Mouse (Mus musculus) left cerebral cortex, adult 2 months (tissue): ENCODE measurements at regions not wholly inside any gene's neighbourhood (a gene's known extent, or its start where the extent isn't known, plus 50 kb on each side); places are given as distances from the start of the nearest gene placed in this dataset.

Source experiments
- DNase-seq, 2 experiments: peaks; one replicate each; pipeline ENCODE4 v3.0.0; 2021 to 2022; ENCODE audit warnings: low spot score in 2 of 2, mixed read lengths in 1 of 2; ENCODE audit errors: extremely low spot score in 1 of 2
- H3K27ac ChIP-seq: fragments of 200-600 bp; 2 replicates; pipeline ENCODE4 v1.8.1; 2022
- H3K4me3 ChIP-seq: fragments of 200-600 bp; 2 replicates; pipeline ENCODE4 v1.8.1; 2022
- CTCF ChIP-seq: fragments of 200-600 bp; IDR thresholded peaks from 2 replicates; pipeline ENCODE4 v1.8.1; 2022; ENCODE audit warnings: antibody characterized with exemption, mild to moderate bottlenecking, moderate library complexity
- intact Hi-C: fragments of 180-260 bp; cut with DNase I; formaldehyde crosslinking; loops from one replicate; pipeline ENCODE4 v1.15.1; 2025

GRCm38 (mm10) chr13:119147701-119148100, 280.7 kb upstream of the Paip1 start:
- intact Hi-C loops, result no loop called here
- H3K27ac ChIP-seq, result no peak overlapping the region
- no peak for TF ChIP-seq CTCF
- H3K4me3 ChIP-seq, result no peak overlapping the region
- no peak for DNase-seq

- no peak overlapping the region for H3K4me3 ChIP-seq
- no peak for TF ChIP-seq CTCF
- intact Hi-C loops, result no loop called here
- no peak for DNase-seq
- H3K27ac ChIP-seq, result no peak overlapping the region
These were observed 279.3 kb upstream of the Paip1 start for GRCm38 (mm10) chr13:119149141-119149540.

DNA sequence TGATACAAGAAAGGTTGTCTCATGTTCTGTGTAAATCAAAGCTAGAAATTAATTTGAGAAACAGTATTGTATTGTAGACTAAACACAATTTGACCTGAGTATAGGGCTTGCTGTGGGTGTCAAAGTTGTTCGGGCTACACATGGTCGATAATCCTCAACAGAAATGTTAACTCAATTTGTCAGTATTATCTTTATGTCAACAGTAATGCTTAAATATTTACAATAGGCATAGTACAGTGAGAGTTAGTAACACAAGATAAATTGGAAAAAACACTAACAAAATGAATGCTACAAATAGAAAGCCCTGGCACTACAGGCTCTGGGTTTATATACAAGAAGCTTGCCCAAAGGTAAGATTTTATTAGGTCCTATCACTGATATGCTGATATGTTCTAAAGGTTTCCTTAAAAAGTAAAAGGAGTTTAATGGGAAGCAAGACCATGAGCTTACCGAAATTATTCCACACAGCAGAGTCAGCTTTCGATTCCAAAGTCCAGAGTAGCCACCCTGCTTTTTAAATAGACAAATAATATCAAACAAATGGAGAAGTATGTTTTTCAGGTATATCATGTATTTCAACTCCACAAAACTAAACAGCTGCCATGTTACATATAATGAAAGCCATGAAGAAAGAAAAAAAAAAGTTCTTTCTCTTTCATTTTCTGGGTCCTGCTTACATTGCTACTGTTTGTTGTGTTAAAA, 277.4 kb upstream of the Paip1 start:
- no peak overlapping the region for H3K4me3 ChIP-seq
- H3K27ac ChIP-seq, result no peak overlapping the region
- TF ChIP-seq CTCF, result no peak
- intact Hi-C loops, result no loop called here
- no peak for DNase-seq

GRCm38 (mm10) chr13:119177753-119178152, 250.6 kb upstream of the Paip1 start:
- Histone ChIP-seq H3K4me3 (no peak overlapping the region), H3K27ac (no peak overlapping the region)

DNA sequence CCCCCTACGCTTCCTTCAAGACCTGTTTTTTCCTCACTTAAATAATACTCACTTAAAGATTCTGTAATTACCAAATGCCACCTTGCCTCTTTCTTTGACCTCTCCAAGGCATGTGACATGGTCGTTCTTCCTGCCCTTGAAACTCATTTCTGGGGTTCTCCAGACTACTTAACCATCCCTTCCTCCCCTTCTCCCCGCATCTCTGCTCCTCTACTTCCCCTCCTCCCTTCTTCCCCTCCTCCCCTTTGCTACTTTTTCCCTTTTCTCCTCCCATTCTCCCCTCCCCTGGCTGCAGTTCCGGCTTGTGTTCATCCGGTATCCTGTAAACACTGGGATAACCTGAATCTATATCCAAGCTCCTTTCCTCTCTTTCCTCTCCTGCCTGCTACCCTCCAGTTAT, 250.2 kb upstream of the Paip1 start:
- intact Hi-C loops, result no loop called here
- no peak for TF ChIP-seq CTCF

More at GRCm38 (mm10) chr13:119177753-119178152, 250.6 kb upstream of the Paip1 start:
- intact Hi-C loops, result no loop called here
- no peak for TF ChIP-seq CTCF
- DNase-seq, result no peak

GRCm38 (mm10) chr13:119179157-119179920, 249.1 kb upstream of the Paip1 start:
- TF ChIP-seq CTCF, result no peak
- Histone ChIP-seq H3K4me3 (no peak overlapping the region), H3K27ac (no peak overlapping the region)
- intact Hi-C loops, result no loop called here
- DNase-seq, result no peak

More for the DNA sequence above, 250.2 kb upstream of the Paip1 start:
- H3K27ac ChIP-seq, result no peak overlapping the region
- DNase-seq, result no peak
- no peak overlapping the region for H3K4me3 ChIP-seq

DNA sequence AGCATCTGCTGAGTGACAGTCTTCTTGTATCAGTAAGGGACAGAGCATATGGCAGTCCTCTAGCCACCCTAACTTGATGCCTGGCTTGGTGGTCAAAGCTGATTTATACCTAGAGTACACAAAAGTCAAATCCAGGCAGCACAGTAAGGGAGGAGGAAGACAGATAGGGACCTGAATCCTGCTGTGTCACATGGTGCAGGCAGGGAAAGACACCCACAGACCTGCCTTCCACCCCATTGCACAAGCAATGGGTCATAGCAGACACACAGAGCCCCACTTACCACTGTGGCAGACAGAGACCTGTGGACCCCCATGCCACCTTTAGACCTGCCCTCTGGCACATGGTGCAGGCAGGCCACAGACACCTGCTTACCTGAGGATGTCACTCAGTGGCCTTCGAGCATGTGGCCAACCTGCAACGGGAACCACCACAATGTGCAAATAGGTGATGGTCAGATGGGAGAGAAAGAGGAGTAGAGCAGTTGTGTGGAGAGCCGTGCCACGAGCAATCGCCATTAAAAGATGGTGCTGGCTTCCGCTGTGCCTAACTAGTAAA, 244.0 kb upstream of the Paip1 start:
- Histone ChIP-seq H3K27ac (no peak overlapping the region), H3K4me3 (no peak overlapping the region)
- intact Hi-C loops, result no loop called here
- no peak for TF ChIP-seq CTCF
- no peak for DNase-seq

GRCm38 (mm10) chr13:119185567-119186143, 242.7 kb upstream of the Paip1 start:
- H3K4me3 ChIP-seq, result no peak overlapping the region
- no peak overlapping the region for H3K27ac ChIP-seq
- TF ChIP-seq CTCF, result no peak
- DNase-seq, result no peak
- intact Hi-C loops, result no loop called here

GRCm38 (mm10) chr13:119231556-119231955, 196.8 kb upstream of the Paip1 start:
- TF ChIP-seq CTCF, result no peak
- Histone ChIP-seq H3K27ac (no peak overlapping the region), H3K4me3 (no peak overlapping the region)
- no peak for DNase-seq
- intact Hi-C loops, result no loop called here

GRCm38 (mm10) chr13:119232100-119233029, 196.0 kb upstream of the Paip1 start:
- intact Hi-C loops, result no loop called here

DNA sequence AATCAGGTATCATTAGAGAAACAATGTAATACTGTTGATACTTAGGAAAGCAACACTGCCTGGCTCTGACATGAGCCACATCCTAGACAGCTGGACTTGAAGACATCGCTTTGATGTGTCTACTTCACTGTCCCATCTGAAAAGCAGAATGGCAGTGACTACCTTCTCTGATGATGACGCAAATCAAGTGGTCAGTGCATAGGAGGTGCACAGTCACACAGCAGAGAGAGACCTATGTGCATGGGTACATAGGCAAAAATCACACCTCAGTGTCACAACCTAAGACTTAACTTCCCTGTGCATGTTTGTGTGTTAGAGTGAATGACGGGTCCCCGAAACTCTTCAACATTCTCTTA, 195.4 kb upstream of the Paip1 start:
- Histone ChIP-seq H3K27ac (no peak overlapping the region), H3K4me3 (no peak overlapping the region)
- DNase-seq, result no peak
- intact Hi-C loops, result no loop called here
- no peak for TF ChIP-seq CTCF

More at GRCm38 (mm10) chr13:119232100-119233029, 196.0 kb upstream of the Paip1 start:
- Histone ChIP-seq H3K4me3 (no peak overlapping the region), H3K27ac (no peak overlapping the region)
- TF ChIP-seq CTCF, result no peak
- DNase-seq, result no peak
